Comparison of ENCODE assay signal across 8 mouse cellular contexts in genomic region chr11:11965501-11966125, GRCm38 (mm10).
DNase-seq lines count a peak whose midpoint lies in the region; ATAC-seq lines count a peak whose summit lies in the region.

No protein-coding gene starts in this region.

- no peak overlapping the region for H3K4me2 ChIP-seq in heart, embryonic 16.5 days (ENCODE audit: low read depth, low read length)
- H3K4me2 ChIP-seq in liver, embryonic 15.5 days, result no peak overlapping the region

- H3K4me1 ChIP-seq in heart, embryonic 16.5 days (ENCODE audit: control insufficient read depth, insufficient read depth, low read length), result peaks cover 78% of the 10 kb centered on the region
- peaks cover 65% of the 10 kb centered on the region for H3K4me1 ChIP-seq in liver, embryonic 15.5 days (replicated peaks)

- peak overlapping the region; percentile 75 for H3K9ac ChIP-seq in heart, embryonic 16.5 days (ENCODE audit: low read length)
- no peak overlapping the region for H3K9ac ChIP-seq in liver, embryonic 15.5 days

- 34% methylated on average over 12 of the region's 12 CpGs for WGBS in heart, embryonic 16.5 days
- 63% methylated on average over 12 of the region's 12 CpGs for WGBS in liver, embryonic 15.5 days (ENCODE audit: insufficient replicate concordance)

- H3K27ac ChIP-seq in heart, embryonic 16.5 days (ENCODE audit: low read length), result peak overlapping the region; percentile 99
- 0 out of 2 replicates have a peak overlapping the region, but pooled peaks have one; percentile 26 for H3K27ac ChIP-seq in liver, embryonic 15.5 days (replicated peaks)

- DNase-seq in R1 (ENCODE audit: low read depth, low spot score), result peak; percentile 21
- DNase-seq in brain, adult 2 months (ENCODE audit: low read depth, low spot score), result peak; percentile 54
- no peak for DNase-seq in yolk sac, embryonic 10.5 days (ENCODE audit: low spot score)
- no peak for DNase-seq in cerebellum, adult 11-12 months
- DNase-seq in left cerebral cortex, adult 18-20 months (ENCODE audit: low spot score in 2 of 2), result no peak
- no peak for DNase-seq in frontal cortex, postnatal 10 days (ENCODE audit: low spot score in 2 of 2)

- H3K36me3 ChIP-seq in heart, embryonic 16.5 days (ENCODE audit: control insufficient read depth, insufficient read depth), result peaks cover 15% of the 10 kb centered on the region
- peaks cover 14% of the 10 kb centered on the region for H3K36me3 ChIP-seq in liver, embryonic 15.5 days (replicated peaks)

- H3K9me3 ChIP-seq in heart, embryonic 16.5 days (replicated peaks; ENCODE audit: control insufficient read depth, low read length), result no peaks in the 10 kb centered on the region
- no peaks in the 10 kb centered on the region for H3K9me3 ChIP-seq in liver, embryonic 15.5 days (replicated peaks)

- H3K27me3 ChIP-seq in heart, embryonic 16.5 days (ENCODE audit: control insufficient read depth, insufficient read depth, low read length), result no peaks in the 10 kb centered on the region
- no peaks in the 10 kb centered on the region for H3K27me3 ChIP-seq in liver, embryonic 15.5 days

- peak; percentile 77 for ATAC-seq in heart, embryonic 16.5 days (replicated peaks; ENCODE audit: extremely low read depth, insufficient read depth, low FRiP score)
- no peak for ATAC-seq in liver, embryonic 15.5 days (ENCODE audit: insufficient read depth)

- H3K4me3 ChIP-seq in heart, embryonic 16.5 days (ENCODE audit: low read length), result no peak overlapping the region
- no peak overlapping the region for H3K4me3 ChIP-seq in liver, embryonic 15.5 days (replicated peaks)

Comparison
In these comparisons a context has a peak if more than half of its experiments do, and no peak if none do; other contexts are left out.
1. DNase-seq: peak in R1 (single experiment) and brain, adult 2 months (single experiment); none in yolk sac, embryonic 10.5 days (single experiment), cerebellum, adult 11-12 months (single experiment), left cerebral cortex, adult 18-20 months (0 of 2) and frontal cortex, postnatal 10 days (0 of 2).